Mouse (Mus musculus) ovary, adult 18-20 months (tissue): ENCODE measurements around the gene Arcn1.
A peak's percentile ranks its signal among the peaks of the same experiment; 100 is the strongest.
"Not testable (repeated sequence)": the region's sequence is repeated elsewhere in the genome, so short reads cannot be mapped to it uniquely, and the experiment has no call there.

Source experiments
- DNase-seq: peaks from one replicate; pipeline ENCODE4 v3.0.0; 2022; ENCODE audit warnings: low spot score, mixed read lengths

Gene Arcn1

DNA sequence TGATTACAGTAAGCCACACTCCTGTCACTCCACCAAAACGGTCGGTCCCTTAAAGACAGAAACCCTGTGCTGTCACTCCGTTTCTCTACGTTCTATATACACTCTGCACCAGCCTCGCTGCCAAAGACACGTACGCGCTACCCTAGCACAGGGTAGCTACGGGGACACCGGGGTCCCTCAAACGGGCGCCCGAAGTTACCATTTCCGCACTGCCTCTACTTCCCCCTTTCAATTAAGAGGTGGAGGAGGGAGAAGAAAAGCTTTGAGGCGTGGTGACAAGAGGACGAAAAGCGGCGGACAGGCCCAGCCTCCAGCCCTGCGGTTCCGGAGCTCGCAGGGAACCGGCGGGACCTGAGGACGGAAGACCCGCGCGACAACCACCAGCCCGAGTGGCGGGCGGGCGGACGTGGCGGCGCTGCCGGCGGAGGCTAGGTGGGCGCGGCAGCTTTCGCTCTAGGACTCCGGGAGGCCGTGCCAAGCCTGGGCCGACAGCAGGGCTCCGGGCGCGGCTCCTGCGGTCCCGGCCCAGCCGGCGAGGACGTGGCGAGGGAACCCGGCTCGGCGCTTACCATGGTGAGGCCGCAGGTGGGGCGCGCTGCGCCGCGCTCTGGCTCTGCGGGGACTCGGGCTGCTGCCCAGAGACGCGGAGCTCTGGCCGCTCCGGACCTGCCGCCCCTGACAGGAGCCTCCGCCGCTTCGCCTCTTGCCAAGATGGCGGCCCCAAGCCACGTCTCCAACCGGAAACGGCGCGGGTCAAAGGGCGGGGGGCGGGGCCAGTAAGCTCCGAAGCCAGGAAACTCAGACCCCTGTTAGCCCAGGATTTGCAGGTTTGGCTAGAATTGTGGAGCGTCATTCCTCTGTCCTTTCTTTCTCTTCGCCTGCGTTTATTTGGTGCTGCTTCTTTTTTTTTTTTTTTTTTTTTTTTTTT lies at the start of gene Arcn1, which contains the start of gene Ift46:
Gene Arcn1 (minus strand): TSS at position 745 of the 928 bp plus-strand sequence.
Gene Ift46 (plus strand): TSS at position 808 of the 928 bp plus-strand sequence.
- peak; percentile 75 for DNase-seq

DNA sequence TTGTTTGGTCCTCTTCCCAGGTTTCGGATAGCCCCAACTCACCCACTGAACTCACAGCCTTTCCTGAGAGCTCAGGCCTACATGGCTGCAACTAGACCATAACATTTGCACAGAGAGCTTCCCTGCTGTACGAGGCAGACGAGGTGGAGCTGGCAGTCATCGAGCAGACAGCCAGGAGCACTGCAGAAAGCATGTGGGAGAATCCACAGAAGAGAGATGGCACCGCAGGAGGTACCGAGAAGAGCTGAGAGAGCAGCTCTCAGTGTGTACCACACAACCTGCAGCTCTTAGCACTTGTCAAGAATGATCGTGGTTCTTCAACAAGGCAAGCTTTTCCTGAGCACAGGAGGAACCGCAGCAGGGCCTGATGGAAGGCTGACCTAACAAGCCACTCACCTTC lies 46.5 kb upstream of the Arcn1 start:
- DNase-seq = no peak

DNA sequence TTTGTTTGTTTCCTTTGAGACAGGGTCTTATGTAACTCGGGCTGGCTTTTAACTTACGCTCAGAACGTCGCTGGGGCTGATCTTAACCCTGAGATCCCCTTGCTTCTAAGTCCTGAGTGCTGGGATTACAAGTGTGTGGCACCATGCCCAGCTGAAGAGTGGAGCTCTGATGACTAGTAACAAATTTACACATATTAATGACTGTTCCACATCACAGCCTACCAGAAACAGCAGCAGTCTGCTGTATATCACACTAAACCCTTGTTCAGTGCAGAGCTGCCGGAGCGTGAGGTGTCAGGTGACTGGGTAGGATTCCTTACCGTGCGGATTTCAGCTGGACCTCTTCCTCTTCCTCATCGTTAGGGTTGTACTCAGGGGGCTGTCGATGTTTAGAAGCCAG lies 42.7 kb upstream of the Arcn1 start:
- DNase-seq = no peak

DNA sequence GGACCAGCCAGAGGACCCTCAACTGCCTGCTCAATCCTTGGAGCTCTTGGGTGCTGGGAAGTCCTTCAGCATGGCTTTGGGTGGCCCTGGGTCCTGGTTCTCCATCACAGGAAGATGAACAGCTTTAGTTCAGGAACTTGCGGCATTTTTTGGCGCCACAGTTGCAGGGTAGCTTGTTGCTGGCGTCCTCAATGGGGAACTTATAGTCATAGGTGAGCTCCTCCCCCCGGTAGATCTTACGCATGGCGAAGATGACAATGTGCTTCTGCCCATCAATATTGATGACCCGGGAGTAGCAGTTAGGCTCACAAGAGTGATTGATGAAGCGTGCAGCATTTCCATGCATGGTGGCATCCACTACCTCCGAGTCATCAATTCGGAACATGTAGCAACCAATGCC lies 40.1 kb upstream of the Arcn1 start:
- no peak for DNase-seq

DNA sequence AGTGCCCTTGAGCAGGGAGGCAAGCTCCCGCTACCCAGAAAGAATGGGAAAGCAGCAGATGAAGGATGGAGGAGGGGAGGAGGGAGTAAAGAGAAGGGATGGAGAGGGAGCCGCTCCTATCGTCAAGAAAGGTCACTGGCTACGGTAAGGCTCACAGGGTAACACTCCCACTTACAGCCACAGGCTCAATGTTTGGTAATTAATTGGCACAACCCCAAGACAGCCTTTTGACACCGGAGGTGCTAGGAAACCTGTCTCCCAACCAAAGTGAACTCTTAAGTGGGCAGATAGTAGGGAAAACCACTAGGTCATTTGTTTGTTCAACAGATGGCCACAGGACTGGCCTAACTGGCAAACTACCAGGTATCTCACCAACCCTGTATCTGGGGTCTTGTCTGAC lies 39.5 kb upstream of the Arcn1 start:
- no peak for DNase-seq

DNA sequence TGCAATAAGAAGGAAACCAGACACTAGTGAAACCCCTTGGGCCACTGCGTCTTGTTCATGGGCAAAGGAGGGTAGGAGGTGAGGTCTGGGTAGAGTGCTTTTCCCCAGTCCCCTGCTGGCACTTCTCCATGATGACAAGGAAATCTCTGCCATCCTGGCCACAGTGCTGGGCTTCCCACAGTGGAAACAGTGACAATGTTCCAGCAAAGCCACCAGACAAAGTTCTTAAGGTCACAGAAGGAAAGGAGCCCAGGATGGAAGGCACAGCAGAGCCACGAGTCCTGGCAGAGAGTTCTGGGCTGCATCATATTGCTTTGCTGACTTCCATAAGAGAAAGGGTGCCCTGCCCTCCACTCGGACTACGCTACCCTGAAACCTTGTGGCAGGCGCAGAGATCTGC lies 37.9 kb upstream of the Arcn1 start:
- no peak for DNase-seq

DNA sequence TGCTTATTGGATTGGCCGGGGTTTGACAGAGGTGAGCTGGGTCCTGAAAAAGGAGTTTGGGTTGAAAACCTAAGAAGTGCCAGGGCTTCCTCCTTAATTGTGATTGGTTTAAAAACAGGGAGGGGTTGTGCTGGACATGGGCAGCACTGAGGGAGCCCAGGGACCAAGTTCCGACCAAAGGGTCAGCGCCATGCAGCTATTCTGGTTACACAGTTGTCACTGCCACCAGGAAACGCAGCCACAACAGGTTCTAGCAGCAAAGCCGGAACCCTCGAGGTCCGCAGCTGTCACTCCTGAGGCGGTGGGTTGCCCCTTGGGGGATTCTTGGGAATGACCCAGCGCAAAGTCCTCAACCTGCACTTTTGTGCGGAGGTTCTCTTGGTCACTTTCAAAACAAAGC lies 37.0 kb upstream of the Arcn1 start:
- DNase-seq = no peak

DNA sequence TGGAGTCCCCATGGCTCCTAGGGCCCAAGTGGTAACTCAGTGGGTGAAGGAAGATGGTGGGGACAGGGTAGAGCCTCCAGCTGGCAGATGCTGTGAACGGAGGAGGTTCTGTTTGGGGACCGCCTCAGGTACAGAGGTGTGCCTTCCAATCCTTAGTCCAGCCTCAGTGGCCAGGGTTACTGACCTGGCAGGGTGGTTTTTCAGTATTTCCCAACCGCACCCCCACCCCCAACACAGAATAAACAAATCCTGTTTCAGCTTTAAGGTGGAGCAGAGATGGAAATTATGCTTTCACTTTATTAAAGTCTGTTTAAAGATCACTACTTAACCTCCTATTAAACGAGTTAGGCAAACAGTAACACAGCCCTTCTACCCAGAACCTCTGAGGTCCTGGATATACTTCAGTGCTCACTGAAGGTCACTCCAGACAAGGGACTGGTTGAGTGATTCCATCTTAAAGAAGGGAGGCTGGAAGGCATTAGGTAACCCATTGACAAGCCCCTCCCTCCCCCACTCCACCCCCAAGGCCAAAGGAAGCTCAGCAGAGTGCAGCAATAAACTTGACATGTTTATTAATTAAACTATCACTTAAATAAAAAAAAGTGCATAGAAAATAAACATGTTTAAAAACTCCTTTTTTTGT lies 35.3 kb upstream of the Arcn1 start, which contains the start of gene Ttc36:
Gene Ttc36 (minus strand): TSS at position 265 of the 643 bp plus-strand sequence.
- DNase-seq = no peak

DNA sequence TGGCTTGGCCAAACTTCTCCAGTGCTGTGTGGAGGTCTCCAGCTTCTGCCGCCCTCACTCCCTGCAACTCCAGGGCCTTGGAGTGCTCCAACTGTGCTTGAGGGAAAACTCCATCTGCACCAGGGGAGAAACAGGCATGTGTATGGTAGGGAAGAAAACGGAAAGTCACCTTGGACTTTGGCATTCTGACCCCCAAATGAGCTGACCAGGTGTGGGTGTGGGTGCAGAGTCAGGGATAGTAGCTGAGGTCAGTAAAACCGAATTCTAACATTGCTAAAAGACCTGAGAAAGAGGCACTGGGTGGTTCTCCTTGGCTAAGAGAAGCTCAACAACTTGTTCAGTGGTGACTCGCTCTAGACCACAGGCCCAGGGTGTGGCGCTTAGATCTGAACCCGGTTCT lies 34.0 kb upstream of the Arcn1 start:
- DNase-seq = no peak

DNA sequence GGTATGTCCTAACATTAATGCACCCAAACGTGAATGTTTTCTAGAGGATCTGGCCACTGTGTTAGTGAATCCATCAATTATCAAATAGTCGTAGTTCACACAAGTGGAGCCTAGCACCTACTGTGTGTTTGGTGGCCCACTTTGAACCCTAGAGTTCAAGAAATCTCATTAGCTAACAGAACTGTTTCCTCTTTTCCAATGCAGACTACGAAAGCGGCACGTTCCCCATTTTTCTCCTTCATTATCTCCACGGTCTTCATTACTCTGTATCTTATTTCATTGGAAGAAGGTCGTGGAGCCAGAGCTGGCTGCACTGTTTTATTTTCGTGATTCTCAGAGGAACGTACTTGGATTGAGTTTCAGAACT lies 32.3 kb upstream of the Arcn1 start:
- DNase-seq = no peak

DNA sequence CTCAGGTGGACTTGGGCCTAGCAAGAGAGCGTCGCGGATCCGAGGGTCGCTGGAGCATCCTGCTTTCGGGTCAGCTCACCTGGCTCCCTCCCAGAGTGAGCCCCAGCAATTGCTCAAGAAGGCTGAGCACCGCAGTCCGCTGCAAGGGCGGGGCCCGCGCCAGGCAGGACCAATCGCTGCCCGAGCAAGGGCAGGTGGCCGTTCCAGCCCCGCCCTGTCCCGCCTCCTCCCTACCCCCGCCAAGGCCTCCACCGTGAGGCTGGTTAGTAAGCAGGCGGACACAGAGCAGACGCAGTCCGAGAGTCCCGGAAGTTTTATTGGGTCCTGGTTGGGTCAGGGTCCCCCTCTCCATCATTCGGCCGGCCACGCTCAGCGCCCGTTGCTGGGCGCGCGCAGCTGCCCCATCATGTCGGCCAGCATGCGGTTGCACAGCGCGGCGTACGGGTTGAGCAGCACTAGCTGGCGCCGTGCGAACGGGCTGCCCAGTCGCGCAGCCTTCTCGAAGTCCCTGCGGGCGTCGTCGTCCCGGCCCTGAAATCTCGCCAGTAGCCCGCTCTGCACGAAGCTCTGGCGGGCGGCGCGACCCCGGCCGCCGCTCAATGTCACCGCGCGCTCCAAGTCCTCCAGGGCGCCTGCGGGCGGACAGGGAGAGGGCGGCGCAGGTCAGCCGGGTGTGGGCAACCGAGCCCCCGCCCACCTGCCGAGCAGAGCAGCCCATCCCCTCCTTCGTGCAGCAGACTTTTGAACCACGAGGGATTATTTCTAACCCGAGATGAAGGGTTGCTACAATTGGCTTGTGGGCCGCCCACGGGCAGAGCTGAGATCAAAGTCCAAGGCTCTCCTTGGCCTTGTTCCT lies 31.7 kb upstream of the Arcn1 start, which contains the start of gene Tmem25:
Gene Tmem25 (minus strand): TSS at position 206 of the 856 bp plus-strand sequence.
- peak; percentile 84 for DNase-seq

DNA sequence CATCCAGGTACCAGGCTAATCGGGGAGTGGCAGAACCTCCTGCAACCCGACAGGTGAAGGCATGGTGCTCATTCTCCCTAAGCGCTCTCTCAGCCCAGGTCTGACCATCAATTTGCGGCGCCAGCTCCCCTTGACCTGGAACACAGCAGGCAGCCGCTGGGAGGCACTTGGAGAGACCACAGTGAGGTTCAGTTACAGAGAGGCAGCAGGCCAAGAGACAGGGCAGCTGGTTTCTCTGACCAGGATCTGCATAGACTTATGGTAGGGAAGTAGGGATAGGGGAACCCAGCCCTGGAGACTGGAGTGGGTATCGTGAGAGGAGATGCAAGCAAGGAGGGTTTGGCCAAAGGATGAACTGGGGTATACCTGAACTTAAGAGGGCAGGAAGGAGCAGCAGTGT lies 30.7 kb upstream of the Arcn1 start:
- no peak for DNase-seq

DNA sequence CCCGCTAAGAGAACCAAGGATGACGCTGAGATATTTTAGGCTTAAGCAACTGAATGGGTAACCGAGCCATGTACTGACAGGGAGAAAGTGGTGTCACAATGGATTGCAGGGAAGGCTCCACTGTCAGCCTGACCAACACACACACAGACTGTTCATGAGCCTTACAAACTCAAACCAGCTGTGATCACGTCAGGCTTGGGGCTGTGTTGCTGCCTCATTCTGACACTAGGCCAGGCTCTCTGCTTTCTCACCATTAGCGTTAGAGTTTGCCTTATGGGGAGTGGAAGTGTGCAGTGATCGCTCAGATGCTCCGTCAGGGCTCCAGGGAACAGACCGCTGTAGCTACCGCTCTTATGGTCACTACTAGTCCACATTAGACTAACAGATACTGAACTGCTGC lies 25.2 kb upstream of the Arcn1 start:
- no peak for DNase-seq

DNA sequence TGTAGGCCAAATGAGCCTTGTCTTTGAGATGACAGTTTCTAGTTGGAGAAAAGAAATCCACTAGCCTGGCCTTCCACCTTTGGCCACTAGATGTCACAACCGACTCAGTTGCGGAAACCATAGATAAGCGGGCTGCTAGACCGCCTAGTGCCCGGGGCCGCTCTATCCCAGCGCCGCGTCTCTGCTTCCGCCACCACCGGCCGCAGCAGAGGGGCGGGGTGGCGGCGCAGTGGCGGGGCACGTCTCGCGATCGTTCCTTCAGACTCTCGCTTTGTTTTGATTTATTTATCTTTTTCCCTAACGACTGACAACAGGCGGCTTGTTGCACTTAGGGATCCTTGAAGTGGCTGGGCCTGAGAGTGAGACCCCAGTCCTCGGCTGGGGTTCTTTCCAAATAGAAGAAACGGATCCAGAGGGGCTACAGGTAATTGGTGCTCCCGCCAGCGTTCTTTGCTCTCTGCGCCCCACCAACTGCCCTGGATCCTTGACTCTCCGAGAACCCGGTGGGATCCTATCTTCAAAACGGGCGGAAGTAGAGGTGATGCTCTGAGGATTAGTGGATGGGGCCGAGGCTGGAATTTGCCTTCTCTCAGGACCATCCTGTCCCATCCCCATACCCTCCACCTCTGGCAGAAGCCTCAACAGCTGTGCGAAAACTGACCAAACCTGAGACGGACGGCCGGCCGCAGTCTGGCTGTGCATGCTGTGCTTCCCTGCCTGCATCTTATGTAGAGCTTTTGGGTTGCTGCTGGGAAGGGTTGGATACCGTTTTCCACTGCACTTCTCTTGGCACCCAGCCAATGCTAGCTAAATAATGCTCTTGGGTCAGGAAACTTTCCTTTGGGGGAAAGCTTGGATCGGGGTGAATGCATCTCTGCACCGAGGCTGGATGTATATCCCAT lies 5.4 kb upstream of the Arcn1 start:
- peak; percentile 89 for DNase-seq

DNA sequence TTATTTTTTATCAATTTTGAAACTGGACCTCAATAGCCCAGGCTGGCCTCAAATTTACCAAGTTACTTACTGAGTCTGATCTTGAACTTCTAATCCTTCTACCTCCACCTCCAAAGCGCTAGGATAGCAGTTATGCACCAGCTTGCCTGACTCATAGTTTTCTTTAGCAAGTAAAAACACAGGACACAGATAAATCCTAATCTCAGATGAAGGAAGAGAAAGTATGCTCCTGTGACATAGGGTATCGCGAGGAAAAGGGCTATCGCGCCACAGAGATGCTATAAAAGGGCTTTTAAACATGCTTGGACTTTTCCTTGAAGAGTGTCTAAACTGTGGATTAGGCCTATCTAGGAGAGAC lies 4.7 kb upstream of the Arcn1 start:
- no peak for DNase-seq

DNA sequence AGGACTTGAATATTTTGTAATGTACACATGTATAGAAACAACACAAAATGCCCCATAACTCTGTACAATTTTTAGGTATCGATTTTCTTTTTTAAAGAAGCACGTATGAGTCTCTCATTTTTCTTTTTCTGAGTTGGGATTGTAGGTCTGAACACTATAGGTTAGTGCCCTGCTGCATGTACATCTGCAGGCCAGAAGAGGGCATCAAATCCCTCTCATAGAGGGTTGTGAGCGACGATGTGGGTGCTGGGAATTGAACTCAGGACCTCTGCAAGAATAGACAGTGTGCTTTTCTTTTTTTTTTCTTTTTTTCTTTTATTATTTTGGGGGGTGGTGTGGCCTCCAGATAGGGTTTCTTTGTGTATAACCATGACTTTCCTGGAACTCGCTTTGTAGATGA lies 3.7 kb upstream of the Arcn1 start:
- DNase-seq = no peak

DNA sequence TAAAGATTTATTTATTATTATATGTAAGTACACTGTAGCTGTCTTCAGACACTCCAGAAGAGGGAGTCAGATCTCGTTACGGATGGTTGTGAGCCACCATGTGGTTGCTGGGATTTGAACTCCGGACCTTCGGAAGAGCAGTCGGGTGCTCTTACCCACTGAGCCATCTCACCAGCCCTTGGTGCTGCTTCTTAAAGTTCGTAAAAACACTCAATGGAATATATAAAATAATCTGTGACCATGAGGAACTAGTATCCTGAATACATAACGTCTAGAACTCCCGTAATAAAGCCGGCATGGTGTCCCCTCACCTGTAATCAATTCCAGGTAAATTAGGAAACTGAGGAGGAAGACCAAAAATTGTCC lies 367 bp upstream of the Arcn1 start:
- not testable (repeated sequence) for DNase-seq

DNA sequence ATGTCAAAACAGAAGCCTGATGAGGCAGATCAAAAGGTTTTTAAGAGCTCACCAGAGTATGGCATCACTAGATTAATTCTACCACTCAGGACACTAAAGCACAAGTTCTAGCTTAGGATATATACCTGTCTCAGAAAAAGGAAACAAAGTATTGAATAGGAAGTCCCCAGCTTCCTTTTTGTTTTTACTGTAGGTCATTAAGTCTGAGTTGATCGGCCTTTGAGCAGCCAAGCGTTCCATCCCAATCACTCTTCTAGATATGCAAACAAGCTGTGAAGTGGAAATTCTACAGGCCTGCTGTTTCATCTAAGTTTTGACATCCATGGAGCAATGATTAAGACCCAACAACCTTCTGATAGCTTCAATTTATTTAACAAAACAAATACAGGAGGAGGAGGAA lies 6.8 kb downstream of the Arcn1 start:
- DNase-seq = no peak

DNA sequence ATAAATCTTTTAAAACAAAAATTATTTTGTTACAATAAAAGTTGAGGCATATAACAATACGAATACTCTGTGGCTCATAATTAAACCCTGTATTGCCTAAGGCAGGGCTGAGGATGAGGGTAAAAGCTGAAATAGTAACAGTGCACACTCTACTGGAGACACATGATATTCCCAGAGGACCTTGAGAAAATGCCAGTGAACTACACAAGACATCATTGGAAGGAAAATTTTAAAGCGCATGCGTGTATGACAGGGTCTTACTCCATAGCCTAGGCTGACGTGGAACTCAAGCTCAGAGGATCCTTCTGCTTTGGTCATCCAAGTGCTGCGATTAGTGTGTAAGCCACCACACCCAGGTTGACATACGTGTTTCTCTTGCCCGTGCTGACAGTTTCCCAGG lies 19.2 kb downstream of the Arcn1 start:
- no peak for DNase-seq

DNA sequence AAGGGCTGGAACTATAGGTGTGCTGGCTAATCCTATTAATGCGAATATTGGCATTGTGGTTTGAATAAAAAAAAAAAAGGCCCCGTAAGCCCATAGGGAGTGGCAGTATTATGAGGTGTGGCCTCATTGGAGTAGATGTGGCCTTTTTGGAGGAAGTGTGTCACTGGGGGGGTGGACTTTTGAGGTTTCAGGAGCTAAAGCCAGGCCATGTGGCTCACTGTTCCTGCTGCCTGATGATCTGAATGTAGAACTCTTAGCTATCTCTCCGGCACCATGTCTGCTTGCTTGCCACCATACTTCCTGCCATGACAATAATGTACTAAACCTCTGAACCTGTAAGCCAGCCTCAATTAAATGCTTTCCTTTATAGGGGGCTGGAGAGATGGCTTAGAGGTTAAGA lies 20.3 kb downstream of the Arcn1 start:
- DNase-seq = no peak

DNA sequence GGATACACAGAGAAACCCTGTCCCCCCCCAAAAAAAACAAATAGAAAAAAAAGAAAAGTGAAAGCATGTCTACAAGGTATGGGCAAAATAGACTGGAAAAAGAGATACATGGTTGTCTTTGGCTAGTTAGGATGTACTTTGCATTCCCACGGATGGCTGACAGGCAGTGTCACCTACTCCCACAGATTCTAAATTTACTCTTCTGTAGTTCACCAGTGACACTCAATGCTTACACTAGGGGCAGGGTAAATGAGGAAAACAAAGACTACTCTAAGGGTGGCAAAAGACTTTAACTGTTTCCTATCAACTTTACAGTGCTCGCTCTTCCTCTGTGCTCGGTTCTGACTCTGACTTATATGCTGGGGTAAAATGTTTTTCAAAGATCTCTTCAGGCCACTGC lies 21.0 kb downstream of the Arcn1 start:
- DNase-seq = no peak

DNA sequence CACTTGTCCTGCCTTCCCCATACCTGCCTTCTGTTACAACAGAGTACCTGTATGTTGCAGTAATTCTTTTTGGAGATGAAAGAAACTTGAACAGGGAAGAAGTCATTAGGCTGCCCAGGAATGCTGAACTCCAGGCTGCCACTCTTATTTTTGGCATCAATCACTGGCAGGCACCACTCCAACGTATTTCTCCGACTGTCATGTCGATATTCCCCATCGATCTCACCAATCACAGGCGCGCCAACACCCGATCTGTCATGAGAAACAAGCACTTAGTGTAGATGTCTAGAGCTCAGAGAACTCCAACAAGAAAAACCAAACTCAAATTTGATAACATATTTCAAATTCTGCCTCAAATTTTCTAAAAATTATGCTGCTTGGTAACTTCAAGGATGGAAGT lies 22.3 kb downstream of the Arcn1 start:
- no peak for DNase-seq
